Mouse (Mus musculus) ovary, postnatal 14 days (tissue): ENCODE measurements at regions not wholly inside any gene's neighbourhood (a gene's known extent, or its start where the extent isn't known, plus 50 kb on each side); places are given as distances from the start of the nearest gene placed in this dataset.
A peak's percentile ranks its signal among the peaks of the same experiment; 100 is the strongest.

Source experiments
- DNase-seq: peaks from one replicate; pipeline ENCODE4 v3.0.0; 2022; ENCODE audit warnings: low spot score

GRCm38 (mm10) chr3:37875331-37876015 is 151.2 kb upstream of the Gm5148 start:
- peak; percentile 33 for DNase-seq

DNA sequence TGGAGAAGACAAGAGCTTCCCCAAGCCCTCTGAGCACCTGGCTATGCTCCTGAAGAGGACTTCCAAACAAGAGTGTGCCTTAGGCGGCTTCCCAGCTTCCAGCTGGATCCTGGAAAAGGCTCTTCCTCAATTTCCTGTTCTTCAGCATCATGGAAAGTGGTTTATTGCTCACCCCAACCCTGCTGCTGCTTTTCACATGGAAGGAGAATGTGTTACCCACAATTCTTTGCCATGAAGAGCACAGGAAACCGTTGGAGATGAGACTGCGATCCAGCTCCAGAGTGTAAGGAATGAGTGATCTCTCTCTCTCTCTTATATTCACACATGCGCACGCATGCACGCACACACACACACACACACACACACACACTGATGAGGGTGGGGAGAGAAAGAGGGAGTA is 150.6 kb upstream of the Gm5148 start:
- no peak for DNase-seq

DNA sequence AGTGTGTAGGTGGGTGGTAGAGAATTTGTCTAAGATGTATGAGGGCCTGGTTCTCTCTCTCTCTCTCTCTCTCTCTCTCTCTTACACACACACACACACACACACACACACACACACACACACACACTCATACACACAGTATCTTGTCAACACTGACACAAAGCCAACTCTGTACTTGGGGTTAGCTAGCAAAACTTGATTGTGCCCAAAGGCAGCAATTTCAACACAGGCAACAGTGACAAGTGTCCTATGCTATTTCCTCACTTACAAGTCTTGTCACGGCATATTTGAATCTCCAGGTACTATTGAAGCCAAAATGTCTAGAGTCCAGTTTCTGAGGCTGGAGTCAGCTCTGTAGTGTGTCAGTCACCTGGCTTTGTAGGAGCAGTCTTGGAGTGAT is 150.1 kb upstream of the Gm5148 start:
- no peak for DNase-seq

DNA sequence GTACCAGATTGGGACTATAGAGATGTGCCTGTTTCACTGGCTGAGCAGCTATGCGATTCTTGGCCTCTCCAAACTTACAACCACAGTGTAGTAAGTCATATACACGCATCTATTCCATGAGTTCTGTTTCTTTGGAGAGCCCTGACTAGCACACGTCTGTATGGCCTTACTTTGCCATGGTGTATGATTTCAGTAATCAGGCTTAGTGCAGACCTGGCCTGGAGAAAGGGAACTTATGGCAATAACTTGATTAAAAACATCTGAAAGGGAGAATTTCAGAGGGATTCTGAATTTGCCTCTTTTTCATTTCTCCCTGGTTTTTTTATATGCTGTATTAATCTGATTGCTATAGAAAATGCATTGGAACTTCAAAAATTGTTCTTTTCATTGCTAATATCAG is 148.0 kb upstream of the Gm5148 start:
- no peak for DNase-seq

- DNase-seq, result no peak
Observed at GRCm38 (mm10) chr3:37871076-37871475, 146.8 kb upstream of the Gm5148 start.

GRCm38 (mm10) chr3:37868454-37868853 is 144.2 kb upstream of the Gm5148 start:
- no peak for DNase-seq

DNA sequence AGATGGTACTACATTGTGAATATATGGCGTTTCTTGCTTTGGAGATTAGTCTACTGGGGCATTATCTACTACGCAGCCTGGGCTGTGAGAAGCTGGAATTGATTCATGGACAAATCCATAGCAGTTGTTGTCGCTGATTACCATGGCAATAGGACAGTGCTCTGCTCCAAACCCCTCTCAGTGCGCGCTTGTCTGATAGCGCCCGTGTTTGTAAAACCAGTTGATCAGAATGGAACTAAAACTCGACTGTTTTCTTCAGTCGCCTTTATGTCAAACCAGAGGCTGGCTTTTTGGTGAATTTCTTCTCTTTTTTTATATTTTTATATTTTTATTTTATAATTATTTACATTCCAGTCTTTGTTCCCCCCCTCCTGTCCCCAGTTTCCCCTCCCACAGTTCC is 138.5 kb upstream of the Gm5148 start:
- DNase-seq, result no peak

- DNase-seq, result no peak
Observed at GRCm38 (mm10) chr3:37860715-37861461, 136.6 kb upstream of the Gm5148 start.

DNA sequence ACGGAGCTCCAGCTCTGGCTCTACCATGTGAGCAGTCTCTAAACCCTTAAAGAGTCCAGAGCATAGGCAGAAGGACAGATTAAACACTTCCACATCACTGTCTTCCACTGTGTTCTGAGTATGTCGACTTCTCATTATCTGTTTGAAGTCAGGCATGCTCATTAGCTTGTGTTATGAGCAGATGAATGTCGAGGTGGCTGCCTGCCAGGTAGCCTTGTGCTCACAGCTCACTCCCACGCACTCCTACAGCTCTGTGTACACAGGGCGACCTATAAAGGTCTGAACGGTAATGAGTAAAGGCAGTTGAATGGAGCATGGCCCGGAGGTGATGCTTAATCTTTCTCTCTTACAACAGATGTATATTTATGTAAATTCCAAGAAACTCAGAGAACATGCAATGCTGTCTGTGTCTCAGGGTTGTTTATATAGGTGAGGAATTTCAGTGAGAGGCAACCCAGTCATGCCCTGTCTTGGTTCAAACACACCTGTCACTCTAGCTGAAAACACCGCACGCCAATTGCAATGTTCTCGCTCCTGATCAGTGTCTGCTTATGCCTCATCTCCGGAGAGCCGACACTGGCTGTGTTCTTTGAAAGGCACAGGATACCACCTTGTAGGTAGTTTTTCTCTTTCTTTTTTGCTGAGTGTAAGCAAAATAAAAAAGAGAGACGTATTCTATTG is 135.9 kb upstream of the Gm5148 start:
- no peak for DNase-seq

- no peak for DNase-seq
Observed at GRCm38 (mm10) chr3:37858624-37859302, 134.5 kb upstream of the Gm5148 start.

- no peak for DNase-seq
Observed at GRCm38 (mm10) chr3:37846191-37847003, 122.1 kb upstream of the Gm5148 start.

- DNase-seq, result no peak
Observed at GRCm38 (mm10) chr3:37845313-37846023, 121.2 kb upstream of the Gm5148 start.

- no peak for DNase-seq
Observed at GRCm38 (mm10) chr3:37844731-37845312, 120.5 kb upstream of the Gm5148 start.

- no peak for DNase-seq
Observed at GRCm38 (mm10) chr3:37842289-37842688, 118.0 kb upstream of the Gm5148 start.

- no peak for DNase-seq
Observed at GRCm38 (mm10) chr3:37838896-37839295, 114.6 kb upstream of the Gm5148 start.

- DNase-seq, result no peak
Observed at GRCm38 (mm10) chr3:37836749-37837148, 112.5 kb upstream of the Gm5148 start.

GRCm38 (mm10) chr3:37835687-37836086 is 111.4 kb upstream of the Gm5148 start:
- no peak for DNase-seq

GRCm38 (mm10) chr3:37835135-37835534 is 110.8 kb upstream of the Gm5148 start:
- no peak for DNase-seq

DNA sequence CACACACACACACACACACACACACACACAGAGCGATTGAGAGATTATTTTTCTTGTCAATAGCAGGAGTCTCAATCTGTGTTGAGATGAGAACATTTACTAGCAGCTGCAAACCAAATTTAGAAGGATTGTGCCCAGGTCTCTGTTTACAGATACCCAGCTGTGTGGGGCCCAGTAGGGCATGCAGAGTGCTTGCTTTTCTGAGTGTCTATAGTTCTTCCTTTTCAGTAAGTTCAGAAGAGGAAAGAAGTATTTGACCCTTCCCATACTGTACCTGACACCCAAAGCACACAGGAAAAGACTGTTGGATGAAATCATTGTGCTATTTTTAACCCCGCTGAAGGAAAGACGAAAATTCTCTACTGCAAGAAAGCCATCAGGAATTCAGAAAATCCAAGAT is 110.3 kb upstream of the Gm5148 start:
- no peak for DNase-seq

GRCm38 (mm10) chr3:37833387-37833786 is 109.1 kb upstream of the Gm5148 start:
- DNase-seq, result no peak

DNA sequence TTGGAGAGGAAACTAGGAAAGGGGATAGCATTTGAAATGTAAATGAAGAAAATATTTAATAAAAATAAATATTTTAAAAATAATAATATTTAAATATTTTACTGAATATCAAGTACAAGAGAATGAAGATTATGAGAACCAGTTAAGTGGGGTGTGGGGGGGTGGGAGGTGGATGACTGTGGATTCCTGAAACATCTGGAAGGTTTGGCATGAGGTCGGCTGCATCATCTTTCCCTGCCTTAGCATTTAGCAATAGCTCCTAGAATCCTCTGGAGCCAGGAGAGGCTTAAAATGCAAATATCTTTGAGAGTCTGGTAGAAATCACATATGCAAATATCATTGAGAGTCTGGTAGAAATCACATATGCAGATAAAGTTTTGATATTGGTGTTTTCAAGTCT is 103.3 kb upstream of the Gm5148 start:
- no peak for DNase-seq
